Mouse (Mus musculus) embryonic stem cell, embryonic (primary cell): ENCODE measurements around the gene Chid1.

Experiments used
- CTCF ChIA-PET, 4 experiments: fragments of 300-600 bp in 2 of 4; fragments of 350-600 bp in 2 of 4; sonication (Branson Sonifier 250); formaldehyde crosslinking; loops; one replicate each; lab custom pipeline; 2022; ENCODE audit warnings: inconsistent platforms in 2 of 4; lab: Charles Lee
- POLR2A ChIA-PET, 4 experiments: fragments of 300-600 bp in 2 of 4; fragments of 350-600 bp in 2 of 4; sonication (Branson Sonifier 250); formaldehyde crosslinking; loops; one replicate each; lab custom pipeline; 2022; ENCODE audit warnings: antibody characterized with exemption in 4 of 4, inconsistent platforms in 1 of 4; lab: Charles Lee

Chid1 gene

DNA sequence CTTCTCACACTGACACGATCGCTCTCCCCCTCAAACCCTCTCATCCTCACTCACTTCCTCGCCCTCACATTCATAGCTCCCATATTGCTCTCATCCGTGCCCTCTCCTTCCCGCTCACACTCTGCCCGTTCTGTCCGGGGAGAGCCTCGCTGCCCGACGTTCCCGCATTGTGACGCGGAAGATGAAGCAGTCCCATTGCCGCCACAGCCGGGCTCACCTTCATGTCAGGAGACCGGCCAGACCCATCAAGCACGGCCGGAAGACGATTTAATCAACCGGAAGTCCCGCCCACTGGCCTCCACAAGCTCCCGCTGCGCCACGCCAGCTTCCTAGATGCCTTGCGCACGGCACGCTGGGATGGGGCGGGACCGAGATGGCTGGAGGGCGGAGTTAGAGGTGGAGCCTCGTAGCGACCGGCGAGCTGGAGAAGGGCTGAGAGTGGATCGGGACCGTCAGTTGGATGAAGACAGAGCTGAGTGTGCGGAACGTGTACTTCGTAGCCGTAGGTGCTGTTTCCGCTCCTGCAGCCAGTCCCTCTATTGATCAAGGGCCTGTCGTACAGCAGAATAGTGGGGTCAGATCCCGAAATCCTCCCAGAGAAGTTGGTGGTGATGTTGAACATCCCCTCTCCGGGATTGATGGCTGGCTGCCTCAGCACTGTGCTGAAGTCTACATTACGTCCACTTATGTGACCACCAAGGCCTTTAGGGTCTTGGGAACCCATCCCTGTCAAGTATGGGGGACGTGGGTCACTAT lies at the start of gene Chid1:
Gene Chid1, minus strand, starts transcription at position 302 of the 756 bp plus-strand sequence.
- CTCF ChIA-PET, result interaction anchor here (0.6 to 2.4 kb wide), 15 partner anchors 9 to 558 kb away, joined by 3 to 19 read pairs (median 4); partner anchors contain the start of gene Ap2a2 (in 1 of the 4)

DNA sequence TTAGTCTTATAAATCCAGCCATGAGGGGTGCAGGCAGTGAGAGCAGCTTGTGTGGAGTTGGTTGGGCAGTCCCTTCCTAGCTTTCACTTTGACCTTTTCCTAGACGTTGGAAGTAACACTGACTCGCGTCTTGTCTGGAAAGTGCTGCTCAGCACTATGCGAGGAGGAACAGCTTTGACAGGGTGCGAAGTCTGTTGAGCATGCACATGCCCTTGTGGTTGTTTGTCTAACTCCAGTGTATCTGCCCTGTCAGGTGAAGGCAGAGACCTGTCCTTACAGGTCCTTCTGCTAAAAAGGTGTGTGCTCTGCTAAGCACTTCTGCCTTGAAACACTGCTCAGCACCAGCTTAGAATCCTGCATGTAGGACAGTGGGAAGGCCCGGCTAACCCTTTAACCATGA lies 49.2 kb upstream of the Chid1 start:
- ChIA-PET POLR2A (interaction anchor here in 3 of 4 experiments (0.7 to 1.9 kb wide), 17 partner anchors 8 to 122 kb away, joined by 3 to 8 read pairs (median 4); partner anchors contain the start of genes Chid1 (in 2 of the 3), Ap2a2 (in 1 of the 3) and Cd151 (in 1 of the 3)), CTCF (interaction anchor here in 2 of 4 experiments (0.5 to 1.4 kb wide), 3 partner anchors 8 to 1999 kb away, joined by 3 to 4 read pairs (median 3); no protein-coding TSS in a partner anchor)

More for the DNA sequence above, at the start of gene Chid1:
- POLR2A ChIA-PET, result interaction anchor here in 3 of 4 experiments (0.6 to 3.5 kb wide), 73 partner anchors 8 to 1071 kb away, joined by 3 to 25 read pairs (median 4); partner anchors contain the start of genes Ap2a2 (in 3 of the 3), Rplp2 (in 3 of the 3), Taldo1 (in 2 of the 3) and Dusp8 (in 1 of the 3)

DNA sequence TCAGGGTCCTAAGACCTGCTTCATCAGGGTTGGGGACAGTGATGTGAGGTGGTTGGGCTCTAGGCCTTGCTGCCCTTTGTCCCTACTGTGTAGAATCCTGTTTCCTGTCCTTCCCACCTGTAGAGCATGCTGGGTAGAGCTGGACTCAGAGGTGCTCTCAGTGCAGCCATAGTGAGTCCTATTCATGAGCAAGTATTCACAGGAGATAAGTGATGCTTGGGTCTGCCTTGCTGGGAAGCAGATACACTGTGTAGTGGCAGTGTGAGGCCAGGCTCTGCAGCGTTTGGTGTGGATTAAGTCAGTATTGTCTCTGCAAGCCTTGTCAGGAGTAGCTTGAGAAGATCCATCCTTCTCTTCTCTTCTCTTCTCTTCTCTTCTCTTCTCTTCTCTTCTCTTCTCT lies 46.2 kb upstream of the Chid1 start:
- ChIA-PET CTCF (interaction anchor here in 3 of 4 experiments (0.7 to 1.8 kb wide), 6 partner anchors 16 to 105 kb away, joined by 3 to 6 read pairs (median 4); partner anchors contain the start of gene Chid1 (in 1 of the 3)), POLR2A (interaction anchor here in 1 of 4 experiments (0.9 to 1.5 kb wide), 4 partner anchors 13 to 19 kb away, joined by 4 to 12 read pairs (median 4); no protein-coding TSS in a partner anchor)

DNA sequence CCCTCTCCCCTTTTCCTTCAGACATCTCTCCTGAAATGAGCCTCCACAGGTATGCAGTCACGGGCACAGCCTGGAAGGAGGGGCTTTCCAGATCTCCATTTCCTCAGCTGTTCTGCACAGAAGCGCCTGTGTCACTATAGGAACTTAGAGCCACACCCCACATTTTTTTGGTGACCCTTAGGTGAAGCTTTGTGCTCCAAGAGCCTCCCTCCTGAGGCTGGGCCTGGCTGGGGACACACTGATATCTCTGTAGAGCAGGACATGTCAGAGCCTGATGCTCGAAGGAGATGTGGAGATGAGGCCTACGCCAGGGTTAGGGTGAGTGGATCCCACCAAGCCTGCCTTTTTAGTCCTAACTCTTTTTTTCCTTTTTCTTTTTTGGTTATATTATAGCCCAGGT lies 45.6 kb upstream of the Chid1 start:
- POLR2A ChIA-PET, result interaction anchor here in 2 of 4 experiments (0.7 to 1.8 kb wide), 9 partner anchors 8 to 46 kb away, joined by 3 to 19 read pairs (median 4); partner anchors contain the start of genes Ap2a2 (in 1 of the 2) and Chid1 (in 1 of the 2)
- CTCF ChIA-PET, result interaction anchor here (0.7 to 3.0 kb wide), 9 partner anchors 9 to 105 kb away, joined by 3 to 7 read pairs (median 4); partner anchors contain the start of gene Chid1 (in 1 of the 4)

DNA sequence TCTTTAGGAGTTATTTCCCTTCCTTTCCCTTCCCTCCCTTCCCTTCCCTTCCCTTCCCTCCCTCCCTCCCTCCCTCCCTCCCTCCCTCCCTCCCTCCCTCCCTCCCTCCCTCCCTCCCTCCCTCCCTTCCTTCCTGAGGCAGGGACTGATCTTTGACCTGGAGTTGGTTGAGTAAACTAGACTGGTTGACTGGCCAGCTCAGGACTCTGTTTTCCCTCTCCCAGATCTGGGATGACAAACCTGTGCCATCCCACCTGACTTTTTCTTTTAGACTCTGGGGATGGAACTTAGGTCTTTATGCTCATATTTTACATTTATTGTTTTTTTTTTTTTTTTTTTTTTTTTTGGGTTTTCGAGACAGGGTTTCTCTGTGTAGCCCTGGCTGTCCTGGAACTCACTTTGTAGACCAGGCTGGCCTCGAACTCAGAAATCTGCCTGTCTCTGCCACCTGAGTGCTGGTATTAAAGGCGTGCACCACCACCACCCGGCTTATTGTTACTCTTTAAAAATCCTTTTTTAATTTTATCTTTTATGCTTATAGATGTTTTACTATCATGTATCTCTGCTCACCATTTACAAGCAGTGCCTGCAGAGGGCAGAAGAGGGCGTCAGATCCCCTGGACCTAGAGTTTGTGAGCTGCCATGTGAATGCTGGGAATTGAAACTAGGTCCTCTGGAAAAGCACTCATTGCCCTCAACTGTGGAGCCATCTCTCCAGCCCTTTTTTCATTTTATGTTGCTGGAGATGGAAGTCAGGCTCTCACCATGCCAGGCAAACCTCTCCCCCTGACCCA lies 44.6 kb upstream of the Chid1 start:
- POLR2A ChIA-PET, result interaction anchor here in 3 of 4 experiments (0.5 to 1.8 kb wide), 12 partner anchors 8 to 541 kb away, joined by 3 to 19 read pairs (median 4); partner anchors contain the start of genes Ap2a2 (in 1 of the 3) and Chid1 (in 1 of the 3)
- CTCF ChIA-PET, result interaction anchor here (0.5 to 3.0 kb wide), 18 partner anchors 8 to 190 kb away, joined by 3 to 12 read pairs (median 4); partner anchors contain the start of gene Chid1 (in 1 of the 4)

DNA sequence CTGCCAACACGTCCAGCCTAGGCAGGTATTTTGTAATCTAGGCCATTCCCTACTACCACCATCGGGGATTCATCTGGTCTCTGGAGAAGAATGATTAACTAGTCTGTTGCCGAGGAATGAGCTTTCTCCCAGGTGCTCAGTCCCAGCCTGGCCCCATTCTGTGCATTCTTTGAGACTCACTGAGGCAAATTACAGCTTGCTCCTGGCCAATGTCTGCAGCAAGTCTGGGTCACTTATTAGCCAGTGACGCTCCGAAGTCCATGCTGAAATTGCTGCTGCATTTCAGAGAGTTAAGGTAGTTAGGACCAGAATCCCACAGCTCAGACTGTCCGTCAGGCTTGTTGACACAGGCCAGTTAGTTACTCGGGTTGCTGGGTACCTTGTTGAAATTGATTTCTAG lies 41.7 kb upstream of the Chid1 start:
- CTCF ChIA-PET, result interaction anchor here in 1 of 4 experiments (0.6 kb wide), 1 partner anchor 78 kb away, joined by 3 read pairs; no protein-coding TSS in a partner anchor
- POLR2A ChIA-PET, result interaction anchor here in 2 of 4 experiments (0.7 to 1.1 kb wide), 3 partner anchors 10 to 113 kb away, joined by 3 to 5 read pairs (median 3); no protein-coding TSS in a partner anchor

DNA sequence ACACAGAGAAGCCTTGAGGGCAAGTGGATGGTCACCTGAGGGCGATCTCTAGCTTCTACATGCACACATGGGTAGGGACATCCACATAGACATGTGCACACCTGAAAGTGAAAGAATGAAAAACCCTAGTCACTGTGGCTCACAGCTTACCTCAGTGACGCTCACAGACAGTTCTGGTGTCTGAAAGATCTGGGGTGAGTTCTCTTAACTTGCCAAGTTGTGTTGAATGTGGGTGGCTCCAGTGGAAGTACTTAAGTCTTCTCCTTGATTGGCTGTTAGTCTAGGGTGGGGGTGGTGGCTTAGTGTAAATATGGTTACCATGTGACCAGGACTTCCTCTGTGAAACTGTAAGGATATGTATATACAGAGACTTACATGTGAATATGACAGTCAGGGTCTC lies 39.3 kb upstream of the Chid1 start:
- POLR2A ChIA-PET, result interaction anchor here in 3 of 4 experiments (0.7 to 1.4 kb wide), 3 partner anchors 10 to 33 kb away, joined by 3 read pairs; no protein-coding TSS in a partner anchor
- CTCF ChIA-PET, result no interaction called here

DNA sequence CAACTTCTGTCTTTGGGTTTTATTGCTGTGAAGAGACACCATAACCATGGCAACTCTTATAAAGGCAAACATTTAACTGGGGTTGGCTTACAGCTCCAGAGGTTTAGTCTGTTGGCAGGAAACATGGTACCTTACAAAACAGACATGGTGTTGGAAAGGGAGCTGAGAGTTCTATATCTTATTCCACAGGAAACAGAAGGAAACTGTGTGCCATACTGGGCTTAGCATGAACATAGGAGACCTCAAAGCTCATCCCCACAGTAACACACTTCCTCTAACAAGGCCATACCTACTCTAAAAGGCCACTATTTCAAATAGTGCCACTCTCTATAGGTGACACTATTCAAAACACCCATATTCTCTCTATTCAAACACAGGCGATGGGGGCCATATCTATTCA lies 38.9 kb upstream of the Chid1 start:
- POLR2A ChIA-PET, result interaction anchor here in 3 of 4 experiments (0.7 to 2.3 kb wide), 4 partner anchors 11 to 34 kb away, joined by 3 to 8 read pairs (median 3); partner anchors contain the start of gene Ap2a2 (in 1 of the 3)
- CTCF ChIA-PET, result no interaction called here

DNA sequence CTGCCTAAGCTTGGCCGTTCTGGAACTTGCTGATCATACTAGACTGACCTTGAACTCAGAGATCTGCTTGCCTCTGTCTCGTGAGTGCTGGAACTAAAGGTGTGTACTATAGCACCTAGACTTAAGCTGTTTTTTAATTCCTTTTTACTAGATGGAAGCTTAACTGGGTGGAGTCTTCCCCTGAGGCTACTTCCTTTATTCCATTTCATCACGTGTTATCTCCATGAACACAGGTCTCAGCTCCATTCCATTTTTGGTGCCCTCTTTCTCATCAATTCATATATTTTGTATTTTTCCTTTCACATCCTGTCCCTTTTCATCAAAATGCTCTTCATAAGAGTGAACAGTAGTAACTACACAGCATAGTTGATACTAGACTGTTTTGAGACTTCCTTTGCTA lies 38.1 kb upstream of the Chid1 start:
- ChIA-PET POLR2A (interaction anchor here in 2 of 4 experiments (0.8 to 2.3 kb wide), 7 partner anchors 11 to 186 kb away, joined by 3 to 8 read pairs (median 5); partner anchors contain the start of genes Ap2a2 (in 1 of the 2) and Taldo1 (in 1 of the 2)), CTCF (no interaction called here)

DNA sequence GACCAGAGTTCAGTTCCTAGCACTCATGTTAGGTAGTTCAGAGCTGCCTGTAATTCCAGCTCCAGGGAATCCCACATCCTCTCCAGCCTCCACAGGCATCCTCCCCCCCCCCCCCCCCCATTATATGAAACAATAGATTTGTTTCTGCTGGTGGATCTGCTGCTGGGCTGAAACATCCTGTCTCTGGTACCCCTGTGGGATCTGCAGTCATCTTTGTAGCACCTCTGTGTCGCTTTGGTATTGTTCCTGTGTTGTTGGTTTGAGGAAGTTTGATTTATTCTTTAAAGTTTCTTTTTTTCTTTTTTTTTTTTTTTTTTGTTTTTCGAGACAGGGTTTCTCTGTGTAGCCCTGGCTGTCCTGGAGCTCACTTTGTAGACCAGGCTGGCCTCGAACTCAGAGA lies 35.8 kb upstream of the Chid1 start:
- ChIA-PET CTCF (interaction anchor here (0.6 to 1.4 kb wide), 10 partner anchors 9 to 1129 kb away, joined by 3 to 6 read pairs (median 4); partner anchors contain the start of gene Ap2a2 (in 1 of the 4)), POLR2A (interaction anchor here (0.6 to 1.7 kb wide), 8 partner anchors 9 to 1793 kb away, joined by 3 to 7 read pairs (median 3); no protein-coding TSS in a partner anchor)

DNA sequence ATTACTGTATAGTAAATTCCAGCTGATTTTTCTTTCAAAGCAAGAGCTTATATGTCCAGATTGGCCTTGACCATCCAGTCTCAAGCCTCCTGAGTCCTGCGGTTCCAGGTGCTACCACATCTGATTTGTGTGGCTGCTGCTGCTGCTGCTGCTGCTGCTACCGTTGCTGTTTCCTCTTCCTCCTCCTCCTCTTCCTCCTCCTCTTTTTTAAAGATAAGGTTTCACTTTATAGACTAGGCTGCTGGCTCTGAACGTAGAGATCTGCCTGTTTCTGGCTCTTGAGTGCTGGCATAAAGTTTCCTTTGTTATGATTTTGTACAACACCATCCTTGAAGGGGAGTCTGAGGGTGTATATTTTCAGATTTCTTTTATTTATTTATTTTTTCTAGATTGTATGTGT lies 34.4 kb upstream of the Chid1 start:
- ChIA-PET CTCF (interaction anchor here in 1 of 4 experiments (0.6 kb wide), 1 partner anchor 11 kb away, joined by 3 read pairs; no protein-coding TSS in a partner anchor), POLR2A (interaction anchor here in 3 of 4 experiments (0.7 to 2.4 kb wide), 5 partner anchors 8 to 23 kb away, joined by 3 to 12 read pairs (median 5); partner anchors contain the start of gene Ap2a2 (in 1 of the 3))

DNA sequence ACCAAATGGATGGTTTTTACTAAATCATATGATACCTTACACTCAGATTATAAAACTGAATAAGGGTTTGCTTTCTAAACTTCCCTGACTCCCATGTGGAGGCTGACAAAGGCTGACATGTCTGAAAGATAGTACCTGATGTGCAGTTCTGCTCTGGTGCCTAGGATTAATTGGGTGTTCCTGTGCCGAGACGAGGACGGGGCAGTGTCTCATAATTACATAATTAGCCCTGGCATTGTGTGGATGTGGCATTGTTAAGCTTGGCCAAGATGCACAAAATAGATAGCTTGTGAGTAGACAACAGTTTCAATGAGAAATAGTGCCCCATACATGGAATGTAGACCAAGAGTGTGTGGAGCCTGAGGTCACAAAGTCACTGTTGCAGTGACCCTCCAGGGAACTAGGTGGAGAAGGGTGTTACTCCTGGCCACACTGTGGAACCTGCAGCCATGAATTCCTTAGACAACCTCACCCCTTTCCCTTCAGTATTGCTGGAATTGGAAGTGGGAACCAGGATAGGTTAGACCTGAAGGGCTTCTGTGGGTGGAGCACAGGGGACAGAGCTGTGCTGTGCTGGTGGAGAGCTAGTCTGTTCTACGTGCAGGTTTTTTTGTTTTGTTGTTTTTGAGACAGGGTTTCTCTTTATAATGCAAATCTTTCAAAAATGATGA lies 31.1 kb upstream of the Chid1 start:
- ChIA-PET CTCF (interaction anchor here in 2 of 4 experiments (0.8 to 2.0 kb wide), 2 partner anchors 14 to 176 kb away, joined by 3 to 5 read pairs; no protein-coding TSS in a partner anchor), POLR2A (interaction anchor here in 3 of 4 experiments (0.7 to 2.0 kb wide), 17 partner anchors 9 to 355 kb away, joined by 3 to 6 read pairs (median 4); partner anchors contain the start of genes Ap2a2 (in 2 of the 3), Chid1 (in 1 of the 3) and Rassf7 (in 1 of the 3))

DNA sequence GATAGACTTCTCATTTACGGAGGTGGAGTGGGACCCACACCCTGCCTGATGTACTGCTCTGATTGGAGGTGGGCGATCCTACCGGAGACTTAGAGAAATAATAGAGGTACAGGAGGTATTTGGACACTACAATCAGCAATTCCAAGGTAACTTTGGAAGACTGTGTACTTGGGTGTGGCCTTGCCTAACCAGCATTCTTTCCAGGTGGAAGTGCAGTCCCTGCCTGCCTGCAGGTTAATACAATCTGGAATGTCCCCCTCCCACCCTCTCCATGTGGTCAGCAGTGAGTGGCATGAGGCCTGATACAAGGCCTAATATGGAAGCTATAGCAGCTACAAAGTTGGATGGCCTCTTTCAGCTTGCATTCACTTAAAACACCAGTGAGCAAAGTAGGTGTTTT lies 30.3 kb upstream of the Chid1 start:
- ChIA-PET CTCF (interaction anchor here in 3 of 4 experiments (0.6 to 2.0 kb wide), 5 partner anchors 8 to 43 kb away, joined by 3 to 7 read pairs (median 5); no protein-coding TSS in a partner anchor), POLR2A (interaction anchor here in 3 of 4 experiments (0.7 to 2.0 kb wide), 19 partner anchors 11 to 354 kb away, joined by 3 to 7 read pairs (median 4); partner anchors contain the start of genes Chid1 (in 2 of the 3) and Rassf7 (in 1 of the 3))

DNA sequence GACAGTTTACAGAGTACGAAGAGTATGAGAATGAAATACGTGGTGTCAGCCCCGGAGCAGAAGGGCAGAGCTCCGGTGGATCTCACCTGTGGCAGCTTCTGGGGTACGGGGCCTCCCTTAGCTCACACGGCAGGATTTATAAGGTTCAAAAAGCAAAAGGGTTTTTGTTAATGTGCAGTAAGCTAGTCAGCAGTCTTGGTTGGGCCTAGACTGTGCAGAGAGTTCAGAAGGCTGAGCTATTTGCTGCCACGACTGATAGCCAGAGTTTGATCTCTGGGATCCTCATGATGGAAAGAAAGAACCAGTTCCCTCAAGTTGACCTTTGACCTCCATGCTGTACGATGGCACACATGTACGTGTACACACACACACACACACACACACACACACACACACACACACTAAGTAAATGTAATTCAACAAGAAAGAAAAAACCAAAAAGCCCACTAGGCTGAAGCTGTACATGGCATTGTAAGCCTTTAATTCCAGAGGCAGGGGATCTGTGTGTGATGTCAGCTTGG lies 29.7 kb upstream of the Chid1 start:
- POLR2A ChIA-PET, result interaction anchor here (0.6 to 1.8 kb wide), 21 partner anchors 11 to 1549 kb away, joined by 3 to 8 read pairs (median 4); partner anchors contain the start of gene Chid1 (in 2 of the 4)
- CTCF ChIA-PET, result interaction anchor here in 3 of 4 experiments (0.6 to 2.0 kb wide), 6 partner anchors 8 to 82 kb away, joined by 3 to 7 read pairs (median 4); no protein-coding TSS in a partner anchor

DNA sequence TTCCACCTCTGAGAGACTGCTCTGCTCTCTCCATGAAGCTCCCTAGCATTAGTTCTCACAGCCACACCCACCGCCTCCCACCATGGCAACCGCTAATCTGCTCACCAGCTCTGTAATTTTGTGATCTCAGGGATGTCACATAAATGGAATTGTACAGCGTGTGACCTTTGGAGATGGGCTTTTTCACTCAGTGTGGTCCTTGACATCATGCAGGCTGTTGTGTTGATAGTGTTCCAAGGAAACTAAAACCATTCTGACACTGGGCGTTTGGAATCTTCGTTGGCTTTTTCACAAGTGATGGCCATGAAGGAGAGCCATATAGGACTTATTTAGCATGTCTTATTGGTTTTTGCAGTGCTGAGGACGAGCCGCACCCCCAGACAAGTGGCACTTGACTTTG lies 26.9 kb upstream of the Chid1 start:
- POLR2A ChIA-PET, result interaction anchor here in 2 of 4 experiments (0.7 to 2.0 kb wide), 7 partner anchors 9 to 120 kb away, joined by 3 to 6 read pairs (median 3); partner anchors contain the start of genes Chid1 (in 1 of the 2) and Rplp2 (in 1 of the 2)

More for the DNA sequence above, 26.9 kb upstream of the Chid1 start:
- CTCF ChIA-PET, result interaction anchor here (0.6 to 1.6 kb wide), 7 partner anchors 10 to 416 kb away, joined by 3 to 16 read pairs (median 5); no protein-coding TSS in a partner anchor
